Mouse (Mus musculus) intestine, embryonic 15.5 days (tissue): ENCODE measurements around the gene Fbxl16. TPM values are rescaled to one million over a fixed set of nuclear protein-coding genes. Genes with fewer than 3 reads are reported as not detected.
A peak's percentile ranks its signal among the peaks of the same experiment; 100 is the strongest.

ENCODE experiments used
- ATAC-seq: fragments of 200-750 bp; cut with Nextera tagmentation; 2 replicates; pipeline ENCODE4 v1.8.0; 2017; ENCODE audit warnings: moderate TSS enrichment, moderate library complexity
- H3K27ac ChIP-seq: fragments of 300-500 bp; sonication (generic); 2 replicates; pipeline ENCODE4 v1.5.1; 2015; ENCODE audit warnings: mild to moderate bottlenecking, inconsistent platforms
- H3K27me3 ChIP-seq: fragments of 300-500 bp; sonication (generic); replicated peaks from 2 replicates; pipeline ENCODE4 v1.6.1; 2015; ENCODE audit warnings: inconsistent platforms
- H3K36me3 ChIP-seq: fragments of 300-500 bp; sonication (generic); 2 replicates; pipeline ENCODE4 v1.6.1; 2015; ENCODE audit warnings: inconsistent platforms
- H3K4me1 ChIP-seq: fragments of 300-500 bp; sonication (generic); replicated peaks from 2 replicates; pipeline ENCODE4 v1.6.1; 2015; ENCODE audit warnings: inconsistent platforms
- H3K4me2 ChIP-seq: fragments of 300-500 bp; sonication (generic); replicated peaks from 2 replicates; pipeline ENCODE4 v1.6.1; 2015; ENCODE audit warnings: mild to moderate bottlenecking, inconsistent platforms
- H3K4me3 ChIP-seq: fragments of 300-500 bp; sonication (generic); replicated peaks from 2 replicates; pipeline ENCODE4 v1.5.1; 2015; ENCODE audit warnings: inconsistent platforms
- H3K9ac ChIP-seq: fragments of 300-500 bp; sonication (generic); 2 replicates; pipeline ENCODE4 v1.6.1; 2015; ENCODE audit warnings: inconsistent platforms
- H3K9me3 ChIP-seq: fragments of 300-500 bp; sonication (generic); 2 replicates; pipeline ENCODE4 v1.6.1; 2016; ENCODE audit warnings: inconsistent platforms
- WGBS: fragments of 180-500 bp; shearing (Covaris S2); methylation state at CpG from one replicate; pipeline ENCODE4 v1.1.7; 2015; 5-methylcytosine and 5-hydroxymethylcytosine counted together
- polyA plus RNA-seq: library from polyadenylated mRNA; unstranded; fragments of >200 nt; fragmentation: Nextera tagmentation; extraction: Ambion mirVana; gene quantifications from 2 replicates; pipeline ENCODE4 v1.2.1, GENCODE M21; 2015

Gene Fbxl16
- polyA plus RNA-seq: 3.1 and 4.1 TPM in 2 replicates

DNA sequence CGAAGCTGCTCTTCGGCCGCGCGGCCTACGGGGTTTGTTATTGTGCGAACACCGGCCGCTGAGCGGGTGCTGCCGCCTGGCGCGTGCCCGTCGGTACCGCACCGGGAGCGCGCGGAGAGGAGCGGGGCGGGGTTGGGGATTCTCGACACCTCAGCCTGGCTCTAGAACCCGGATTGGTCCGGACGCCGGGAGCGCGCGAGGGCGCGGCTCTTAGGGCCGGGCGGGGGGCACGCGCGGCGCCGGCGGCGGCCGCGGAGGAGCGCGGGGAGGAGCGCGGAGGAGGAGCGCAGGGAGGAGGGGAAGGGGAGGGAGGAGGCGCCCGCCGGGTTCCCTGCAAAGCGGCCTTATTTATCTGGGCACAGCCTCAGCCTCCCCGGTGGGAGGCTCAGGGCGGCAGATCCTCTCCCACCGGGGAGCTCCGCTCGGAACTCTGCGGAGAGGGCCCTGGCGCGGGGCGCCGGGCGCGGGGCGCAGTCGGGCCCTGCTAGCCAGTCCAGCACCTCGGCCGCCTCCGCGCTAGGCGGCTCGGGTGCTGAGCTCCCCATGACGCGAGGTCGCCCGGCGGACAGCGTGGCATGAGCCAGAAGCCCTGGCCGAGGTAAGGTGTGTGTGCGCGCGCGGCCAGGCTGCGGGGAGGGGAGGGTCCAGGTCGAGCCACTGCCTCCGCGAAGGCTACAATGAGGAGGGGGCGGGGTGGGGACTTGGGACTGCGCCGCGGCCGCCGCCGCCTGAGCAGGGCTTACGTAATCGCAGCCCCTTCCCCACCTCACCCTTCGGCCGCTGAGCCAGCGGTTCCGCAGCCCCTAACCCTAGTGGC, at the start of gene Fbxl16:
Gene Fbxl16 (plus strand): TSS at position 297 of the 817 bp plus-strand sequence.
- peaks cover 16% of the 10 kb centered on the region for H3K4me1 ChIP-seq
- under 1% methylated on average over 85 of the region's 100 CpGs for WGBS
- peak within 1 kb of the TSS; percentile 99 for H3K4me2 ChIP-seq
- H3K9ac ChIP-seq: peak within 1 kb of the TSS; percentile 54
- H3K27me3 ChIP-seq: peaks cover 39% of the 10 kb centered on the region
- H3K9me3 ChIP-seq: no peaks in the 10 kb centered on the region; the same call in 1 of the 2 replicates
- H3K4me3 ChIP-seq: peak within 1 kb of the TSS; percentile 66
- H3K27ac ChIP-seq: peak within 1 kb of the TSS; percentile 56
- no peaks in the 10 kb centered on the region for H3K36me3 ChIP-seq
- peak; percentile 90 for ATAC-seq

DNA sequence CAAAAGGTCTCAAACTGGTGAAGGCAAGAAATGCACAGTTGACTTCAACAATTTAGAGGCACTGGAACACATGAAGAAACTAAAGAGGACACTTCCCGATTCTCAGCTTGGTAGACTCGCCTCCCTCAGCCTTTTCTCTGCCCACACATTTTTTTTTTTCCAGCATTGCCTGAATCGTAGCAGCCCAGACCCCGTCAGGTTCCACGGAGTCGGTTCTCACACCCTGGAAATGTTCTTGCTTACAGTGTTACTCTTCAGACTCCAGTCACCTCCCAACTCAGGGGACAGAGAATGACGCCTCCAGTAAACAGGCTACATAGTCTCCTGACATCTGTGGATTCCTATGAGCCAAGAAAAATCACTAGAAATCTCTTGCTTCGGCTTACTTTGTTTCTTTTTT, 48.7 kb upstream of the Fbxl16 start:
- Histone ChIP-seq H3K4me1 (no peaks in the 10 kb centered on the region; the same call in 1 of the 2 replicates), H3K27me3 (no peaks in the 10 kb centered on the region), H3K36me3 (no peaks in the 10 kb centered on the region), H3K4me2 (no peak overlapping the region), H3K27ac (no peak overlapping the region), H3K9ac (no peak overlapping the region), H3K4me3 (no peak overlapping the region), H3K9me3 (no peaks in the 10 kb centered on the region)
- WGBS: 67% methylated on average over 8 of the region's 8 CpGs
- no peak for ATAC-seq

DNA sequence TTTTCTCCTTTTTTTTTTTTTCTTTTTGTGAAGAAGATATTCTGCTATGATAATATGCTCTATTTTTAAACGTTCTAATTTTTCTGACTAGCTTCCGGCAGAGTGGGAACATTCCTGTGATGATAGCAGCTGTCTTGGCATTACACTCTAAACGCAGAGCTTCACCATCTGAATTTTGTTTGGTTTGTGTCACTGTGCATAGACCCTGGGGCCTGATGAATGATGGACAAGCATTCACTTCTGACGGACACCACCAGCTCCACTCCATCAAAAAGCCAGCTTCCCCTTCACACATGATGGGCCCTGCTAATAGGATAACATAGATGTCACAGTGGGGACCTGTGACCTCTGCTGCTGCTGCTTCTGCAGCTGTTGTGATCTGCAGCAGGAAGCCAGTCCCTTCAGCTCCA, 47.3 kb upstream of the Fbxl16 start:
- ATAC-seq: no peak
- Histone ChIP-seq H3K9ac (no peak overlapping the region), H3K4me2 (no peak overlapping the region), H3K4me3 (no peak overlapping the region), H3K27ac (no peak overlapping the region), H3K4me1 (no peaks in the 10 kb centered on the region; the same call in 1 of the 2 replicates), H3K9me3 (no peaks in the 10 kb centered on the region), H3K36me3 (no peaks in the 10 kb centered on the region), H3K27me3 (no peaks in the 10 kb centered on the region)
- WGBS: 51% methylated on average over 4 of the region's 4 CpGs

DNA sequence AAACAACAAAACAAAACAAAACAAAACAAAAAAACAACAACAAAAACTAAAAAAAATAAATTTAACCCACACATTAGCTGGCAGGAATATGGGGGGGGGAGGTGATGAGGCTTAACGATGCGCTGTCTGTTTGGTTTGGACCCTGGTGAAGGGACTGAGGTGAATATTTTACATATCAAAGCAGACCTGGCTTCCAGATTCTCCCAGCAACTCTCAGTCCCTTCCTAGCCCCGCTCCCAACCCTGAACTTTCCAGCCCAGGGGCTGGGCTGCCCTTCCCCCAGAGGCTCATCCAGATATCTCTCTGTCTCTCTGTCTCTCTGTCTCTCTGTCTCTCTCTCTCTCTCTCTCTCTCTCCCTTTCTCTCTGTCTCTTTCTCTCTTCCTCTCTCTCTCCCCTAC, 46.3 kb upstream of the Fbxl16 start:
- H3K4me3 ChIP-seq: no peak overlapping the region
- ATAC-seq: no peak
- H3K27me3 ChIP-seq: no peaks in the 10 kb centered on the region
- WGBS: 29% methylated on average over 3 of the region's 3 CpGs
- H3K4me1 ChIP-seq: no peaks in the 10 kb centered on the region
- H3K9me3 ChIP-seq: no peaks in the 10 kb centered on the region
- H3K9ac ChIP-seq: no peak overlapping the region
- H3K27ac ChIP-seq: no peak overlapping the region
- no peaks in the 10 kb centered on the region for H3K36me3 ChIP-seq
- no peak overlapping the region for H3K4me2 ChIP-seq

DNA sequence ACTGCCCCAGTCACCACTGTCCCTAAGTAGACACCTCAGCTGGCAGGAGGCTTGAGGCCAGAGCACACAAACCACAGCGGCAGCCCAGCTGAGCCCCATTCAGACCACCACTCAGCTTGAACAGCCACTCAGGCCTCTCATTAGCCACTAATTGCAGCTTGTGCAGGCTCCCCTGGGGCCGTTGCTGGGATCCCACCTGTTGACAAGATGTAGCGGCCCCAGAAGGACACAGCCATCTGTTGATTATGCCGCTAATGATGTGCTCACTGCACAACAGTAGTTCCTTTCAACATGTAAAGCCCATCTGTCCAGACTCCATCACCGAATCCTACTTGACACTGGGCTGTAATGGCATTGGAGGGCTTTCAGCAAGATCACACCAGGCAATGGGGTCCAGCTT, 43.0 kb upstream of the Fbxl16 start:
- 65% methylated on average over 5 of the region's 5 CpGs for WGBS
- no peak for ATAC-seq
- H3K4me1 ChIP-seq: no peaks in the 10 kb centered on the region

GRCm38 (mm10) chr17:25769331-25769730, 39.6 kb upstream of the Fbxl16 start:
- Histone ChIP-seq H3K9me3 (no peaks in the 10 kb centered on the region), H3K27me3 (no peaks in the 10 kb centered on the region), H3K9ac (no peak overlapping the region), H3K36me3 (no peaks in the 10 kb centered on the region), H3K4me1 (peaks cover 3% of the 10 kb centered on the region), H3K4me2 (no peak overlapping the region), H3K4me3 (no peak overlapping the region), H3K27ac (no peak overlapping the region)
- WGBS: 51% methylated on average over 9 of the region's 9 CpGs
- ATAC-seq: no peak

More for the DNA sequence above, 43.0 kb upstream of the Fbxl16 start:
- Histone ChIP-seq H3K4me3 (no peak overlapping the region), H3K9ac (no peak overlapping the region), H3K27me3 (no peaks in the 10 kb centered on the region), H3K27ac (no peak overlapping the region), H3K36me3 (no peaks in the 10 kb centered on the region), H3K9me3 (no peaks in the 10 kb centered on the region), H3K4me2 (no peak overlapping the region)

GRCm38 (mm10) chr17:25773549-25774120, 35.2 kb upstream of the Fbxl16 start, which contains the start of gene Narfl:
Narfl (plus strand) TSS chr17:25773776.
- Histone ChIP-seq H3K4me1 (peaks cover 7% of the 10 kb centered on the region), H3K27me3 (no peaks in the 10 kb centered on the region), H3K4me2 (peak within 1 kb of the TSS; percentile 73), H3K4me3 (peak within 1 kb of the TSS; percentile 68), H3K9me3 (no peaks in the 10 kb centered on the region), H3K36me3 (peaks cover 2% of the 10 kb centered on the region; the same call in 1 of the 2 replicates), H3K9ac (peak within 1 kb of the TSS; percentile 84), H3K27ac (no peak within 1 kb of the TSS)
- under 1% methylated on average over 37 of the region's 37 CpGs for WGBS
- peak; percentile 93 for ATAC-seq

DNA sequence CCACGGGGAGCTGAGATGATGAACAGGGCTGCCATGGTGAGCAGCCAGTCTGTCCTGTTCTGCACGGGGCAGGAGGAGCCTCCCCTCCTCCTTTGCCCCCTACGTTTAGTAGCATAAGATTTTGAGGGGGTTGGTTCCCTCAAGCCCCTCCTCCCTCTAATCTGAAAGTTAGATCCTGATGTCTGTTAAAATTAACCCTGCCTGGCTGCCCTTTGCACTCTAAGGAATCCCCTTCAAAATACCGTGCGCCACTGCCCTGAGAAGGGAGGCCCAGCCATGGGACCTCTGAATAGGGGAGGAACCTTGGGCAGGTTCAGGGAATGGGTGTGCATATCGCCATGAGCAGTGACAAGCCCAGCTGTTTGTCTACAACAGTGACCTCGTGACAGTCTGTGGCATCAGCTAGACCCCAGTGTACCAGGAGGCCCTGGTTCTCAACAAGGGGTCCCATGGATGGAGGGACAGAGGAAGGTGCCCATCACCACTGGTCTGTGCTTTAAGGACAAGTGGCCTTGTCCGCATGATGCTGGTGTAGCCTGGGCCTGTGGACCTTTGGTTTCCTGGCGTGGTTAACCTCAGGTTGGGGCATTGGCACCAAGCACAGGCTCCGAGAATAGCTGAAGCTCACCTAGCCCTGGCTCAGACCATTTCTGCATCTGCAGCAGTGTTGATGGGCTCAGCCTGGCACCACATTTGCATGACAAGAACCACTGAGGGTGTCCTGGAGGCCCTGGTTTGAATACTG, 33.4 kb upstream of the Fbxl16 start:
- Histone ChIP-seq H3K4me2 (no peak overlapping the region), H3K4me1 (peaks cover 7% of the 10 kb centered on the region)

DNA sequence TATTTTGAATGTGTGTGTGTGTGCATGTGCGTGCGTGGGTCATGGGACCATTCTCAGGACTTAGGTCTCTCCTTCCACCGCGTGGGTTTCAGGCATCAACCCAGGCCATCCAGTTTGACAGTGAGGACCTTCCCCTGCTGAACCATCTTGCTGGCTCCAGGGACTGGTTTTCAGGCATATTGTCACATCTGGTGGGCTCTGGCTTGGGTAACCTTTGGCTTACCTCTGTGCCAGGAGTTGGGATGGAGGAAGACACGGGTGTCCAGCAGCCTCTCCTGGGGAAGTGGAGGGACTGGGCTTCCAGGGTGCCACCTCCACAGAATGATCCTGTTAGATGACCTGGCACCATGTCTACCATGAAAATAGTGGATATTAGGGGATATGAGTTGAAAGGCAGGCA, 30.9 kb upstream of the Fbxl16 start:
- Histone ChIP-seq H3K27me3 (no peaks in the 10 kb centered on the region), H3K9ac (no peak overlapping the region), H3K4me3 (no peak overlapping the region), H3K9me3 (no peaks in the 10 kb centered on the region), H3K27ac (no peak overlapping the region), H3K4me1 (peaks cover 9% of the 10 kb centered on the region), H3K36me3 (peaks cover 22% of the 10 kb centered on the region), H3K4me2 (no peak overlapping the region)
- no peak for ATAC-seq
- 95% methylated on average over 5 of the region's 5 CpGs for WGBS

More for the DNA sequence above, 33.4 kb upstream of the Fbxl16 start:
- no peaks in the 10 kb centered on the region for H3K27me3 ChIP-seq
- H3K36me3 ChIP-seq: peaks cover 8% of the 10 kb centered on the region; the same call in 1 of the 2 replicates
- ATAC-seq: no peak
- no peak overlapping the region for H3K27ac ChIP-seq
- H3K4me3 ChIP-seq: no peak overlapping the region
- no peak overlapping the region for H3K9ac ChIP-seq
- H3K9me3 ChIP-seq: no peaks in the 10 kb centered on the region
- WGBS: 77% methylated on average over 10 of the region's 10 CpGs

DNA sequence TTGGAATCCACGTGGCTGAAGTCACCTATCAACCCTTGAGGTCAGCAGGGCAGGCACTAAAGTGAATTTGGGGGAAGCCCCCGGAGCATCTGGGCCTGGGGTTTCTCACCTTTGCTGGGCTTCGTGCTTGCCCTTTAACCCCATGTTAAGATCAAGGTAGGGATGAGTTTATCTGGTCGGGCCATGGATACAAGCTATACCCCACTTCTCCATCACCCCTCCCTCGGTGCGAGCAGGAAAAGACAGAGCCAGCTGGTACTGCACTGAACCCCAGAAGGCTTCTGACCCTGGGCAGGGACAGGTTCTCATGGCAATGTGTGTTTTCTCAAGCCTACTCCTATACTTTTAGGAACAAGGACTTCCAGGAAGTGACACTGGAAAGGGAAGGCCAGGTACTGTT, 27.5 kb upstream of the Fbxl16 start:
- WGBS: 68% methylated on average over 6 of the region's 6 CpGs
- ATAC-seq: no peak
- Histone ChIP-seq H3K9me3 (no peaks in the 10 kb centered on the region), H3K4me3 (no peak overlapping the region), H3K27ac (no peak overlapping the region), H3K9ac (no peak overlapping the region), H3K36me3 (peaks cover 28% of the 10 kb centered on the region), H3K4me1 (peaks cover 18% of the 10 kb centered on the region), H3K27me3 (no peaks in the 10 kb centered on the region), H3K4me2 (no peak overlapping the region)

GRCm38 (mm10) chr17:25783086-25783485, 25.8 kb upstream of the Fbxl16 start:
- Histone ChIP-seq H3K36me3 (peaks cover 32% of the 10 kb centered on the region), H3K9me3 (no peaks in the 10 kb centered on the region), H3K4me3 (no peak overlapping the region), H3K4me2 (no peak overlapping the region), H3K9ac (peak overlapping the region; percentile 4; the same call in 1 of the 2 replicates), H3K27ac (no peak overlapping the region), H3K4me1 (peaks cover 18% of the 10 kb centered on the region), H3K27me3 (no peaks in the 10 kb centered on the region)
- no peak for ATAC-seq
- WGBS: 75% methylated on average over 7 of the region's 7 CpGs
